Mouse (Mus musculus) limb, embryonic 11.5 days (tissue): ENCODE data around the gene Prr23a2. TPM values are rescaled to one million over a fixed set of nuclear protein-coding genes. Genes with fewer than 3 reads are reported as not detected.
"Not testable (repeated sequence)": the region's sequence is repeated elsewhere in the genome, so short reads cannot be mapped to it uniquely, and the experiment has no call there.

ENCODE experiments used
- ATAC-seq: fragments of 200-750 bp; cut with Nextera tagmentation; 2 replicates; pipeline ENCODE4 v1.8.0; 2017; ENCODE audit warnings: low read depth; ENCODE audit not compliant: insufficient number of reproducible peaks, low FRiP score, low TSS enrichment
- DNase-seq: peaks from one replicate; pipeline ENCODE4 v3.0.0-alpha.2; 2015; ENCODE audit warnings: low spot score
- H3K27ac ChIP-seq: fragments of 300-500 bp; sonication (generic); replicated peaks from 2 replicates; pipeline ENCODE4 v1.5.1; 2014; ENCODE audit warnings: low read depth, mild to moderate bottlenecking, low read length
- H3K27me3 ChIP-seq: fragments of 300-500 bp; sonication (generic); 2 replicates; pipeline ENCODE4 v1.6.1; 2014; ENCODE audit warnings: mild to moderate bottlenecking, low read length, mixed read lengths; ENCODE audit not compliant: control insufficient read depth, insufficient read depth
- H3K36me3 ChIP-seq: fragments of 300-500 bp; sonication (generic); 2 replicates; pipeline ENCODE4 v1.6.1; 2014; ENCODE audit warnings: mild to moderate bottlenecking, low read length, moderate library complexity, mixed read lengths; ENCODE audit not compliant: control insufficient read depth, insufficient read depth
- H3K4me1 ChIP-seq: fragments of 300-500 bp; sonication (generic); 2 replicates; pipeline ENCODE4 v1.6.1; 2014; ENCODE audit warnings: low read length, mixed read lengths; ENCODE audit not compliant: control insufficient read depth, insufficient read depth
- H3K4me2 ChIP-seq: fragments of 300-500 bp; sonication (generic); 2 replicates; pipeline ENCODE4 v1.6.1; 2014; ENCODE audit warnings: low read depth, mild to moderate bottlenecking, moderate library complexity; ENCODE audit not compliant: severe bottlenecking
- H3K4me3 ChIP-seq: fragments of 300-500 bp; sonication (generic); 2 replicates; pipeline ENCODE4 v1.5.1; 2014; ENCODE audit warnings: low read depth, low read length
- H3K9ac ChIP-seq: fragments of 300-500 bp; sonication (generic); 2 replicates; pipeline ENCODE4 v1.6.1; 2014; ENCODE audit warnings: mild to moderate bottlenecking, low read length
- H3K9me3 ChIP-seq: fragments of 300-500 bp; sonication (generic); 2 replicates; pipeline ENCODE4 v1.6.1; 2016; ENCODE audit warnings: low read length; ENCODE audit not compliant: control insufficient read depth
- WGBS: fragments of 180-500 bp; shearing (Covaris S2); extraction: QIAGEN DNeasy Blood & Tissue Kit; methylation state at CpG from one replicate; pipeline ENCODE4 v1.1.7; 2014; 5-methylcytosine and 5-hydroxymethylcytosine counted together
- polyA plus RNA-seq: library from polyadenylated mRNA; unstranded; fragments of >200 nt; fragmentation: Nextera tagmentation; extraction: Ambion mirVana; gene quantifications from 2 replicates; pipeline ENCODE4 v1.2.1, GENCODE M21; 2014

The Prr23a2 gene
- not detected in 2 replicates for polyA plus RNA-seq

- Histone ChIP-seq H3K27me3 (no peaks in the 10 kb centered on the region), H3K4me3 (no peak within 1 kb of the TSS), H3K9me3 (no peaks in the 10 kb centered on the region), H3K4me2 (no peak within 1 kb of the TSS), H3K9ac (no peak within 1 kb of the TSS), H3K27ac (no peak within 1 kb of the TSS), H3K4me1 (no peaks in the 10 kb centered on the region), H3K36me3 (no peaks in the 10 kb centered on the region)
- no peak for DNase-seq
- 0 out of 2 replicates have a peak, but pooled peaks have one; percentile 31 for ATAC-seq
- WGBS: 77% methylated on average over 18 of the region's 18 CpGs
These were observed at the start of gene Prr23a2 for GRCm38 (mm10) chr9:98856210-98856609. Prr23a2 (plus strand) TSS chr9:98856494.

GRCm38 (mm10) chr9:98807631-98808030 is 48.7 kb upstream of the Prr23a2 start:
- no peak for DNase-seq

GRCm38 (mm10) chr9:98809526-98809925 is 46.8 kb upstream of the Prr23a2 start:
- H3K9ac ChIP-seq, H3K4me3 ChIP-seq, ATAC-seq, H3K9me3 ChIP-seq, H3K27ac ChIP-seq, H3K4me1 ChIP-seq, H3K36me3 ChIP-seq, H3K27me3 ChIP-seq, H3K4me2 ChIP-seq: not testable (repeated sequence)
- 64% methylated on average over 2 of the region's 2 CpGs for WGBS
- peak; percentile 65 for DNase-seq

More at GRCm38 (mm10) chr9:98807631-98808030, 48.7 kb upstream of the Prr23a2 start:
- Histone ChIP-seq H3K9me3 (no peaks in the 10 kb centered on the region), H3K27ac (no peak overlapping the region), H3K9ac (no peak overlapping the region), H3K4me1 (no peaks in the 10 kb centered on the region), H3K36me3 (no peaks in the 10 kb centered on the region), H3K4me3 (no peak overlapping the region), H3K27me3 (no peaks in the 10 kb centered on the region), H3K4me2 (no peak overlapping the region)
- 85% methylated on average over 8 of the region's 8 CpGs for WGBS
- no peak for ATAC-seq

GRCm38 (mm10) chr9:98816066-98816465 is 40.2 kb upstream of the Prr23a2 start:
- Histone ChIP-seq H3K9me3 (no peaks in the 10 kb centered on the region), H3K4me3 (no peak overlapping the region), H3K36me3 (no peaks in the 10 kb centered on the region), H3K4me1 (no peaks in the 10 kb centered on the region), H3K27me3 (no peaks in the 10 kb centered on the region), H3K27ac (no peak overlapping the region), H3K9ac (no peak overlapping the region), H3K4me2 (no peak overlapping the region)
- DNase-seq (no peak), ATAC-seq (no peak)
- WGBS: 75% methylated on average over 3 of the region's 3 CpGs

GRCm38 (mm10) chr9:98817592-98817991 is 38.7 kb upstream of the Prr23a2 start:
- WGBS: 90% methylated on average over 7 of the region's 7 CpGs
- DNase-seq (no peak), ATAC-seq (no peak)
- H3K9me3 ChIP-seq: no peaks in the 10 kb centered on the region
- no peak overlapping the region for H3K9ac ChIP-seq
- H3K4me1 ChIP-seq: no peaks in the 10 kb centered on the region
- no peak overlapping the region for H3K4me2 ChIP-seq
- H3K4me3 ChIP-seq: no peak overlapping the region
- H3K27ac ChIP-seq: no peak overlapping the region
- no peaks in the 10 kb centered on the region for H3K27me3 ChIP-seq
- H3K36me3 ChIP-seq: no peaks in the 10 kb centered on the region

GRCm38 (mm10) chr9:98818971-98819370 is 37.3 kb upstream of the Prr23a2 start:
- Histone ChIP-seq H3K9ac (no peak overlapping the region), H3K27me3 (no peaks in the 10 kb centered on the region), H3K27ac (no peak overlapping the region), H3K9me3 (no peaks in the 10 kb centered on the region; the same call in 1 of the 2 replicates), H3K4me1 (no peaks in the 10 kb centered on the region), H3K4me2 (no peak overlapping the region), H3K4me3 (no peak overlapping the region), H3K36me3 (no peaks in the 10 kb centered on the region)
- WGBS: 83% methylated on average over 5 of the region's 5 CpGs
- no peak for DNase-seq
- no peak for ATAC-seq

GRCm38 (mm10) chr9:98819481-98819880 is 36.8 kb upstream of the Prr23a2 start:
- no peak for DNase-seq
- no peak overlapping the region for H3K27ac ChIP-seq
- no peak overlapping the region for H3K9ac ChIP-seq
- H3K27me3 ChIP-seq: no peaks in the 10 kb centered on the region
- H3K4me1 ChIP-seq: no peaks in the 10 kb centered on the region
- H3K4me3 ChIP-seq: no peak overlapping the region
- no peaks in the 10 kb centered on the region for H3K36me3 ChIP-seq
- ATAC-seq: no peak
- H3K9me3 ChIP-seq: no peaks in the 10 kb centered on the region; the same call in 1 of the 2 replicates
- WGBS: 89% methylated on average over 2 of the region's 2 CpGs
- no peak overlapping the region for H3K4me2 ChIP-seq

GRCm38 (mm10) chr9:98820461-98820860 is 35.8 kb upstream of the Prr23a2 start:
- H3K27me3 ChIP-seq: no peaks in the 10 kb centered on the region
- H3K9ac ChIP-seq: no peak overlapping the region
- no peaks in the 10 kb centered on the region for H3K4me1 ChIP-seq
- H3K27ac ChIP-seq: no peak overlapping the region
- DNase-seq (no peak), ATAC-seq (no peak)
- H3K4me2 ChIP-seq: no peak overlapping the region
- no peaks in the 10 kb centered on the region for H3K36me3 ChIP-seq
- 75% methylated on average over 4 of the region's 4 CpGs for WGBS
- no peak overlapping the region for H3K4me3 ChIP-seq
- no peaks in the 10 kb centered on the region; the same call in 1 of the 2 replicates for H3K9me3 ChIP-seq

- Histone ChIP-seq H3K4me1 (no peaks in the 10 kb centered on the region), H3K9ac (no peak overlapping the region), H3K4me2 (no peak overlapping the region), H3K4me3 (no peak overlapping the region), H3K27me3 (no peaks in the 10 kb centered on the region), H3K9me3 (no peaks in the 10 kb centered on the region; the same call in 1 of the 2 replicates), H3K27ac (no peak overlapping the region), H3K36me3 (no peaks in the 10 kb centered on the region)
- DNase-seq (no peak), ATAC-seq (no peak)
These were observed 35.2 kb upstream of the Prr23a2 start for GRCm38 (mm10) chr9:98821067-98821466.
